Mouse (Mus musculus): Measurements from ENCODE around the gene Vamp3. TPM values are rescaled to one million over a fixed set of nuclear protein-coding genes. Genes with fewer than 3 reads are reported as not detected.
A peak's percentile ranks its signal among the peaks of the same experiment; 100 is the strongest.

Vamp3 gene
- polyA plus RNA-seq, 1 experiment from 2014 or later: 131 TPM

DNA sequence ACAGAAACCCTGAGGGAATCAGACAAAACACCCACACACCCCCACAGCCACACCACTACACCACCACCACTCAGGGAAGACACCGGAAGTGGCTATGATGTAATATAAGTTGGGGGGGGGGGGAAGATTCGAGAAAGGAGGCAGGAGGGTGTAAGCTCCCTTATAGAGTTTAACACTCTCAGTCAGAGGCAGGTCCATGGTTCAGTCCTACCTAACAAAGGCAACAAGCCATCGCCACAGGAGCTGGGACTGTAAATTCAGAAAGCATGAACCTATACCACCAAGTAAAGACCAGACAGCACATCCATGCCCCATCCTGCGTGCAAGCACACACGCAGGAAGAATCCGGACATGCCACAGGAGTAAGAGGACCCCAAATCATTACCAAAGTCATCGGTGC is 31.5 kb upstream of the Vamp3 start, which contains the start of gene Gm13090:
Gene Gm13090 (plus strand): TSS at position 301 of the 400 bp plus-strand sequence.
- WGBS: 89% methylated on average over 7 of the region's 7 CpGs
- H3K9me3 ChIP-seq (replicated peaks; ENCODE audit: control insufficient read depth, low read length): no peaks in the 10 kb centered on the region
- no peaks in the 10 kb centered on the region for H3K27me3 ChIP-seq (ENCODE audit: control insufficient read depth, insufficient read depth, low read length)
- H3K4me1 ChIP-seq (ENCODE audit: control insufficient read depth, insufficient read depth, low read length): no peaks in the 10 kb centered on the region
- H3K4me2 ChIP-seq (ENCODE audit: low read depth, low read length): no peak within 1 kb of the TSS
- no peak within 1 kb of the TSS for H3K27ac ChIP-seq (ENCODE audit: low read length)
- no peak for ATAC-seq (ENCODE audit: insufficient read depth, low FRiP score)
- no peaks in the 10 kb centered on the region for H3K36me3 ChIP-seq (ENCODE audit: control insufficient read depth, insufficient read depth, low read length)
- H3K4me3 ChIP-seq (replicated peaks; ENCODE audit: low read length): no peak within 1 kb of the TSS
- no peak within 1 kb of the TSS for H3K9ac ChIP-seq (ENCODE audit: low read length)

DNA sequence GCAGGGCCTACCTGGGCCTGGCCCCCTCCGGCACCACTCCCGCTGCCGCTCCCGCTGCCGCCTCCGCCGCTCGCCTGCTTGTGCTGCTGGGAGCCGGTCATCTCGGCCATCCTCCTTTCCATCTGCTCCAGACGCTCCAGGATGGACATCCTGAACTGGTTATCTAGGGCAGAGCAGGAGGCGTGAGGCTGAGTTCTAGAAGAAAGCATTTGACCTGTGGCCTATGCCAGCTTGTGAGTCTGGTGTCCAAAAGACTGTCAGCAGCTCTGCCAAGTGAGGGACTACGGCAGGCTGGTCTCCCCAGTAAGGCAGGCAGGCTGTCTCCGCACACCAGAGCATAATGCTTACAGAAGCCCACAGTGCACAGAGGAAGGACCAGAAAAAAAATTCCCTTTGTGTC is 31.1 kb upstream of the Vamp3 start:
- Histone ChIP-seq H3K9me3 (replicated peaks; ENCODE audit: control insufficient read depth, low read length) (no peaks in the 10 kb centered on the region), H3K4me2 (ENCODE audit: low read depth, low read length) (no peak overlapping the region), H3K9ac (ENCODE audit: low read length) (no peak overlapping the region), H3K27me3 (ENCODE audit: control insufficient read depth, insufficient read depth, low read length) (no peaks in the 10 kb centered on the region), H3K36me3 (ENCODE audit: control insufficient read depth, insufficient read depth, low read length) (no peaks in the 10 kb centered on the region), H3K4me1 (ENCODE audit: control insufficient read depth, insufficient read depth, low read length) (no peaks in the 10 kb centered on the region), H3K27ac (ENCODE audit: low read length) (no peak overlapping the region), H3K4me3 (replicated peaks; ENCODE audit: low read length) (no peak overlapping the region)
- no peak for ATAC-seq (ENCODE audit: insufficient read depth, low FRiP score)
- WGBS: 90% methylated on average over 14 of the region's 14 CpGs

DNA sequence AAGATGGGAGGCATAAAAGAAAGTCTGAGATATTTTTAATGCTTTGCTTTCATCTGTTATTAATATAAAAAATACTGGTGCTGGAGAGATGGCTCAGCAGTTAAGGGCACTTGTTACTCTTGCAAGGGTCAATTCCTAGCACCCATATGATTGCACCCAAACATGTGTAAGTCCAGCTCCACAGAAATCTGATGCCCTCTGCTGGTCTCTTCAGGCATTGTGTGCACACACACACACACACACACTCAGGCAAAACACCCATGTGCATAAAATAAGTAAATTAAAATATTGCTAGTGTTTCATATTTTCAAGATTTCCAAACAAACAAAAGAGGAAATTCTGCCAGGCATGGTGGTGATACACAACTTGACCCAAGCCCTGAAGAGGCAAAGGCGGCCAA is 29.6 kb upstream of the Vamp3 start:
- H3K27ac ChIP-seq (ENCODE audit: low read length): no peak overlapping the region
- no peaks in the 10 kb centered on the region for H3K9me3 ChIP-seq (replicated peaks; ENCODE audit: control insufficient read depth, low read length)
- no peak overlapping the region for H3K9ac ChIP-seq (ENCODE audit: low read length)
- H3K4me3 ChIP-seq (replicated peaks; ENCODE audit: low read length): no peak overlapping the region
- H3K4me2 ChIP-seq (ENCODE audit: low read depth, low read length): no peak overlapping the region
- ATAC-seq (ENCODE audit: insufficient read depth, low FRiP score): no peak
- H3K4me1 ChIP-seq (ENCODE audit: control insufficient read depth, insufficient read depth, low read length): no peaks in the 10 kb centered on the region
- H3K27me3 ChIP-seq (ENCODE audit: control insufficient read depth, insufficient read depth, low read length): no peaks in the 10 kb centered on the region
- no peaks in the 10 kb centered on the region for H3K36me3 ChIP-seq (ENCODE audit: control insufficient read depth, insufficient read depth, low read length)
- WGBS: 100% methylated on average over 1 of the region's 1 CpGs

DNA sequence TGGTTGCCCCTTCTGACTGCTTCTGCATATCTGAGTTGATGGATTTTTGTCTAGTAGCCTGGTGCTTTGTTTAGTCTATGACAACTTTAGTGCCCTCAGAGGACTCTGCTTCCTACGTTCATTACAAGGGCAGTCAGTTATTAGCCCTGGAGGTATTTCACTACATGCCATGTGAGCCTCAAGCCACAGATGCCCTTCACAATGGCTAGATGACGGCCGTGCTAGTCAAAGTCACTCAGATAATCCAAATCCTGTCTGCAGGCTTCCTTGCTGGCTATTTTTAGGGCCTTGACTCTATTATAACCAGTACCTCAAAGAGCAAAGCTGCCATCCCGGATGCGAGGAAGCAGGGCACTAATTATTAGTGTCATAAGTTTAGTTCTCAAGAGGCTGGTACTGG is 25.3 kb upstream of the Vamp3 start:
- Histone ChIP-seq H3K27ac (ENCODE audit: low read length) (no peak overlapping the region), H3K4me3 (replicated peaks; ENCODE audit: low read length) (no peak overlapping the region), H3K36me3 (ENCODE audit: control insufficient read depth, insufficient read depth, low read length) (no peaks in the 10 kb centered on the region), H3K9ac (ENCODE audit: low read length) (no peak overlapping the region), H3K4me1 (ENCODE audit: control insufficient read depth, insufficient read depth, low read length) (no peaks in the 10 kb centered on the region), H3K9me3 (replicated peaks; ENCODE audit: control insufficient read depth, low read length) (no peaks in the 10 kb centered on the region), H3K27me3 (ENCODE audit: control insufficient read depth, insufficient read depth, low read length) (no peaks in the 10 kb centered on the region), H3K4me2 (ENCODE audit: low read depth, low read length) (no peak overlapping the region)
- no peak for ATAC-seq (ENCODE audit: insufficient read depth, low FRiP score)
- WGBS: 78% methylated on average over 5 of the region's 5 CpGs

GRCm38 (mm10) chr4:151081977-151082376 is 24.2 kb upstream of the Vamp3 start:
- H3K4me3 ChIP-seq (replicated peaks; ENCODE audit: low read length): no peak overlapping the region
- H3K4me1 ChIP-seq (ENCODE audit: control insufficient read depth, insufficient read depth, low read length): no peaks in the 10 kb centered on the region
- 90% methylated on average over 13 of the region's 13 CpGs for WGBS
- no peak overlapping the region for H3K27ac ChIP-seq (ENCODE audit: low read length)
- H3K4me2 ChIP-seq (ENCODE audit: low read depth, low read length): no peak overlapping the region
- ATAC-seq (ENCODE audit: insufficient read depth, low FRiP score): no peak
- no peaks in the 10 kb centered on the region for H3K36me3 ChIP-seq (ENCODE audit: control insufficient read depth, insufficient read depth, low read length)
- H3K27me3 ChIP-seq (ENCODE audit: control insufficient read depth, insufficient read depth, low read length): no peaks in the 10 kb centered on the region
- H3K9ac ChIP-seq (ENCODE audit: low read length): no peak overlapping the region
- no peaks in the 10 kb centered on the region for H3K9me3 ChIP-seq (replicated peaks; ENCODE audit: control insufficient read depth, low read length)

DNA sequence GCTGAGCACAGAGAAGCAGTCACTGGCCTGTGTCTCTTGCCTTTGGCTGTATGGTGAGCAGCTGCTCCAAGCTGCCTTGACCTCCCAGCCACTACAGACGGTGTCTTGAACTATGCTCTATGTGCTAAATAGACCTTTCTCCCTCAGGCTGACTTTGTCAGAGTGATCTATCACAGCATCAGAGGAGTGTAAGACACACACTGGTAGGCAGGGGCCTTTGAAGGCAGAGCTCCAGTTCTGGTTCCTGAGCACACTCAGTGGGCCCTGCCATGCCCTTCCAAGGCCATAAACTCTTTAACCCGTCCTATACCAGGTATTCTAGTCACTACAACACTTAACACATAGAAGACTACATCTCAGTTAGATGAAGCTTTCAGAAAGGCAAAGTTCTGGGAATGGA is 23.6 kb upstream of the Vamp3 start:
- no peak overlapping the region for H3K4me2 ChIP-seq (ENCODE audit: low read depth, low read length)
- WGBS: 72% methylated on average over 2 of the region's 2 CpGs
- no peaks in the 10 kb centered on the region for H3K27me3 ChIP-seq (ENCODE audit: control insufficient read depth, insufficient read depth, low read length)
- no peak overlapping the region for H3K27ac ChIP-seq (ENCODE audit: low read length)
- H3K9me3 ChIP-seq (replicated peaks; ENCODE audit: control insufficient read depth, low read length): no peaks in the 10 kb centered on the region
- no peak overlapping the region for H3K4me3 ChIP-seq (replicated peaks; ENCODE audit: low read length)
- H3K4me1 ChIP-seq (ENCODE audit: control insufficient read depth, insufficient read depth, low read length): no peaks in the 10 kb centered on the region
- H3K36me3 ChIP-seq (ENCODE audit: control insufficient read depth, insufficient read depth, low read length): no peaks in the 10 kb centered on the region
- H3K9ac ChIP-seq (ENCODE audit: low read length): no peak overlapping the region
- ATAC-seq (ENCODE audit: insufficient read depth, low FRiP score): no peak

DNA sequence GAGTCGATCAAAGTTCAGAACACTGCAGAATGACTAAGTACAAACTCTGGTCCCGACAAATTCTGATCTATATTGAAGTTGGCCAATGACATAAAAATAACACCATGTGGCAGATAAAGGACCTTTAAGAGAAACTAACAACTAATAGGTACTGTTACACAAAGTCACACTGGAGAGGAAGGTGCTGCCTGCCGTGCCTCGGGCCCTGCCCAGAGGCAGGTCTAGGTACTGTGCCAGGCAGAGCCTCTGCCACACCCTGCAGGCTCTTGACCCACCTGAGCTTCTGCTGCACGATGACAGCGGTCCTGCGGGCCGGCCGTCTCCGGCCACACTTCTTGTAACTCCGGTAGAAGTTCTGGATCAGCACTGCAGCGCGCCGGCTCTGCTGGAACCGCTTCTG is 17.1 kb upstream of the Vamp3 start:
- 92% methylated on average over 15 of the region's 15 CpGs for WGBS
- ATAC-seq (ENCODE audit: insufficient read depth, low FRiP score): no peak
- H3K4me3 ChIP-seq (replicated peaks; ENCODE audit: low read length): no peak overlapping the region
- H3K27me3 ChIP-seq (ENCODE audit: control insufficient read depth, insufficient read depth, low read length): no peaks in the 10 kb centered on the region
- no peaks in the 10 kb centered on the region for H3K36me3 ChIP-seq (ENCODE audit: control insufficient read depth, insufficient read depth, low read length)
- H3K9ac ChIP-seq (ENCODE audit: low read length): no peak overlapping the region
- no peaks in the 10 kb centered on the region for H3K4me1 ChIP-seq (ENCODE audit: control insufficient read depth, insufficient read depth, low read length)
- H3K4me2 ChIP-seq (ENCODE audit: low read depth, low read length): no peak overlapping the region
- H3K9me3 ChIP-seq (replicated peaks; ENCODE audit: control insufficient read depth, low read length): no peaks in the 10 kb centered on the region
- H3K27ac ChIP-seq (ENCODE audit: low read length): no peak overlapping the region

GRCm38 (mm10) chr4:151073108-151073744 is 15.5 kb upstream of the Vamp3 start:
- no peaks in the 10 kb centered on the region for H3K4me1 ChIP-seq (ENCODE audit: control insufficient read depth, insufficient read depth, low read length)
- ATAC-seq (ENCODE audit: insufficient read depth, low FRiP score): peak; percentile 62; the same call in 1 of the 2 replicates

DNA sequence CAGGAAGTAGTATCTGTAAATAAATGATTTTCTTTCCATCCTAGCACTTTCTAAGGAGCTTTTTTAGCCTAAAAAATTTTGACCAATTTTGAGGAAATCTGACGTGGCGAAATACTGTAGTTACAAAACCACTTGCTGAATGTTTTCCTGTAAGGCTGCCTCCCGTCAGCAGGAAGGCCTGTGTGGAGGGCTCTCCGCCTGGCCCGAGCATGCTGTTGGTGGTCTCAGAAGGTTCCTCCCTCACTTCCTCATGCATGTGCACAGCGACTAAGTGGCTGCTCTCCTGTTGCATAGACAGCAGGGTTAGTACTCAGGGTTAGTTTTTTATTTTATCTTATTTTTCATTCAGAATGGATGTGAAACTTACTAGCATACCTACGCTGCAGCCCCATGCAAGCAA is 13.2 kb upstream of the Vamp3 start:
- Histone ChIP-seq H3K27ac (ENCODE audit: low read length) (no peak overlapping the region), H3K9ac (ENCODE audit: low read length) (no peak overlapping the region), H3K4me3 (replicated peaks; ENCODE audit: low read length) (no peak overlapping the region), H3K4me1 (ENCODE audit: control insufficient read depth, insufficient read depth, low read length) (no peaks in the 10 kb centered on the region), H3K27me3 (ENCODE audit: control insufficient read depth, insufficient read depth, low read length) (no peaks in the 10 kb centered on the region), H3K4me2 (ENCODE audit: low read depth, low read length) (no peak overlapping the region), H3K9me3 (replicated peaks; ENCODE audit: control insufficient read depth, low read length) (no peaks in the 10 kb centered on the region), H3K36me3 (ENCODE audit: control insufficient read depth, insufficient read depth, low read length) (no peaks in the 10 kb centered on the region)
- WGBS: 76% methylated on average over 7 of the region's 7 CpGs
- ATAC-seq (ENCODE audit: insufficient read depth, low FRiP score): no peak

More at GRCm38 (mm10) chr4:151073108-151073744, 15.5 kb upstream of the Vamp3 start:
- H3K9ac ChIP-seq (ENCODE audit: low read length): no peak overlapping the region
- H3K4me2 ChIP-seq (ENCODE audit: low read depth, low read length): no peak overlapping the region
- no peak overlapping the region for H3K27ac ChIP-seq (ENCODE audit: low read length)
- no peaks in the 10 kb centered on the region for H3K27me3 ChIP-seq (ENCODE audit: control insufficient read depth, insufficient read depth, low read length)
- no peaks in the 10 kb centered on the region for H3K9me3 ChIP-seq (replicated peaks; ENCODE audit: control insufficient read depth, low read length)
- H3K4me3 ChIP-seq (replicated peaks; ENCODE audit: low read length): no peak overlapping the region
- no peaks in the 10 kb centered on the region for H3K36me3 ChIP-seq (ENCODE audit: control insufficient read depth, insufficient read depth, low read length)
- 50% methylated on average over 13 of the region's 13 CpGs for WGBS

Measured in stomach, embryonic 16.5 days (tissue).